In the genomic region with DNA sequence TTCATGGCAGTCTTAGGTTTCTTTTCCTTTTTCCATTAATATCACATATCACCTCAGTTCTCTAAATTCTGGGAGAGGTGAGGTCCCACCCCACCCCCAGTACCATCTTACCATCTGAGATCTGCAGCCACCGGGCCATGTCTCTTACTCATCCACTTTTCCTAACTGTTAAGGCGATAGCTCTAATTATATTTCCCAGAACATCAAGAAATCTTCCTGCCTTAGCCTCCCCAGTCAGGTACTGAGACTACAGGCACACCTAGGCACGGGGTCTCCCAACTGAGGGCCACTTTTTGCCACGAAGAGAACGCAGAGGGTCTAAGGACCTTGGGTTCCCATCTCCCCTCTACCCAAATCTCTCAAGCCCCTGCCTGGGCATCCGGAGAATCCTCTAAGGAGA, we compare ENCODE assay signal across 8 mouse cellular contexts. TPM values are rescaled to one million over a fixed set of nuclear protein-coding genes. Genes with fewer than 3 reads are reported as not detected.
A peak's percentile ranks its signal among the peaks of the same experiment; 100 is the strongest.
DNase-seq lines count a peak whose midpoint lies in the region; ATAC-seq and TF ChIP-seq lines count a peak whose summit lies in the region.

No protein-coding gene starts in this region.

- intact Hi-C loops in heart, postnatal 14 days (cut with DNase I): loop anchor here (10.0 kb wide), 1 partner anchor 101 kb away; no protein-coding TSS in a partner anchor

- H3K9ac ChIP-seq in ES-E14 (ENCODE audit: insufficient read depth, low read depth, low read length, poor library complexity, severe bottlenecking): peak overlapping the region; percentile 24; the same call in 1 of the 2 replicates
- 0 out of 2 replicates have a peak overlapping the region, but pooled peaks have one; percentile 74 for H3K9ac ChIP-seq in hindbrain, embryonic 13.5 days
- H3K9ac ChIP-seq in liver, embryonic 16.5 days (ENCODE audit: low read depth, low read length): peak overlapping the region; percentile 91

- peak overlapping the region; percentile 59 for H3K4me3 ChIP-seq in heart, embryonic 10.5 days
- peak overlapping the region in 1 of 2 experiments; percentile 27; a peak in 1 of 4 replicates for H3K4me3 ChIP-seq in ES-E14 (ENCODE audit: insufficient read depth in 1 of 2, low read depth in 1 of 2, low read length in 2 of 2, poor library complexity in 1 of 2, severe bottlenecking in 1 of 2)
- peak overlapping the region; percentile 43; the same call in 1 of the 2 replicates for H3K4me3 ChIP-seq in hindbrain, embryonic 13.5 days
- H3K4me3 ChIP-seq in liver, embryonic 16.5 days (ENCODE audit: low read depth, low read length): peak overlapping the region; percentile 85

- H3K4me1 ChIP-seq in heart, embryonic 10.5 days: peaks cover 32% of the 10 kb centered on the region
- H3K4me1 ChIP-seq in ES-E14 (ENCODE audit: control insufficient read depth in 2 of 2, insufficient read depth in 2 of 2, low read length in 2 of 2, poor library complexity in 1 of 2): peaks cover 0 to 8% of the 10 kb centered on the region in 2 experiments; a peak in 2 of 4 replicates
- peaks cover 12% of the 10 kb centered on the region for H3K4me1 ChIP-seq in hindbrain, embryonic 13.5 days (replicated peaks)
- H3K4me1 ChIP-seq in liver, embryonic 16.5 days (ENCODE audit: control insufficient read depth, low read depth, low read length): peaks cover 32% of the 10 kb centered on the region

- H3K27ac ChIP-seq in heart, embryonic 10.5 days: peak overlapping the region; percentile 72
- H3K27ac ChIP-seq in ES-E14 (ENCODE audit: insufficient read depth, low read depth, low read length, poor library complexity, severe bottlenecking): no peak overlapping the region
- no peak overlapping the region for H3K27ac ChIP-seq in hindbrain, embryonic 13.5 days
- H3K27ac ChIP-seq in liver, embryonic 16.5 days (ENCODE audit: low read length): peak overlapping the region; percentile 99

- H3K4me2 ChIP-seq in hindbrain, embryonic 13.5 days: peak overlapping the region; percentile 86
- peak overlapping the region; percentile 85 for H3K4me2 ChIP-seq in liver, embryonic 16.5 days (ENCODE audit: low read depth, low read length)

- 63% methylated on average over 6 of the region's 6 CpGs for WGBS in heart, embryonic 10.5 days
- WGBS in hindbrain, embryonic 13.5 days: 77% methylated on average over 6 of the region's 6 CpGs
- WGBS in liver, embryonic 16.5 days (ENCODE audit: insufficient replicate concordance): 17% methylated on average over 6 of the region's 6 CpGs

- ATAC-seq in hindbrain, embryonic 13.5 days (ENCODE audit: low FRiP score): no peak
- ATAC-seq in liver, embryonic 16.5 days (ENCODE audit: low read depth): peak; percentile 10; the same call in 1 of the 2 replicates

- in situ Hi-C loops in ES-E14 (cut with MboI; ENCODE audit: low sequenced_read_pairs in 2 of 2, unreplicated experiment in 2 of 2): no loop called here

- peaks cover 4% of the 10 kb centered on the region; the same call in 1 of the 2 replicates for H3K36me3 ChIP-seq in heart, embryonic 10.5 days
- no peaks in the 10 kb centered on the region for H3K36me3 ChIP-seq in ES-E14 (ENCODE audit: control insufficient read depth, insufficient read depth, low read length, poor library complexity, severe bottlenecking)
- no peaks in the 10 kb centered on the region; the same call in 1 of the 2 replicates for H3K36me3 ChIP-seq in hindbrain, embryonic 13.5 days
- peaks cover 7% of the 10 kb centered on the region for H3K36me3 ChIP-seq in liver, embryonic 16.5 days (ENCODE audit: control insufficient read depth, insufficient read depth)

- H3K27me3 ChIP-seq in heart, embryonic 10.5 days (ENCODE audit: insufficient read depth, poor library complexity, severe bottlenecking): no peaks in the 10 kb centered on the region
- peaks cover 11% of the 10 kb centered on the region; the same call in 1 of the 2 replicates for H3K27me3 ChIP-seq in hindbrain, embryonic 13.5 days
- no peaks in the 10 kb centered on the region for H3K27me3 ChIP-seq in liver, embryonic 16.5 days (ENCODE audit: control insufficient read depth, insufficient read depth, low read depth, low read length)

- DNase-seq in heart, embryonic 10.5 days (ENCODE audit: low spot score): no peak
- DNase-seq in heart, postnatal 14 days: no peak
- DNase-seq in ES-E14 (ENCODE audit: low read depth, low spot score): no peak
- DNase-seq in left cerebral cortex, adult 8-10 months (ENCODE audit: low spot score in 2 of 2): no peak
- no peak for DNase-seq in layer of hippocampus, postnatal 14 days (ENCODE audit: low spot score in 2 of 2)
- no peak for DNase-seq in left cerebral cortex, adult 9 months (ENCODE audit: low spot score in 2 of 2)

- no peaks in the 10 kb centered on the region for H3K9me3 ChIP-seq in heart, embryonic 10.5 days
- H3K9me3 ChIP-seq in ES-E14 (ENCODE audit: control insufficient read depth, insufficient read depth, low read depth, low read length): no peaks in the 10 kb centered on the region
- no peaks in the 10 kb centered on the region for H3K9me3 ChIP-seq in hindbrain, embryonic 13.5 days
- H3K9me3 ChIP-seq in liver, embryonic 16.5 days (replicated peaks; ENCODE audit: control insufficient read depth, low read length): no peaks in the 10 kb centered on the region

TF ChIP-seq in ES-E14, 5 proteins besides CTCF, POLR2A, EP300 and RAD21:
- TF ChIP-seq ZC3H11A (IDR thresholded peaks at IDR 0.05; ENCODE audit: borderline replicate concordance, low read depth, low read length) (no peak), HCFC1 (IDR thresholded peaks at IDR 0.05; ENCODE audit: borderline replicate concordance, insufficient read depth, low read length) (no peak), MAFK (IDR thresholded peaks at IDR 0.05; ENCODE audit: insufficient read depth, low read depth, low read length) (no peak), CHD2 (IDR thresholded peaks at IDR 0.05; ENCODE audit: low read depth, low read length) (no peak), ZNF384 (IDR thresholded peaks at IDR 0.05; ENCODE audit: low read depth, low read length) (no peak)
TF ChIP-seq in ES-E14: peak in this region for 0.

RNA-seq across cellular contexts. Expression of a gene that starts 0.6 kb away (rescaled TPM):
- 10.9 and 13.5 TPM in 2 replicates for polyA plus RNA-seq in heart, embryonic 10.5 days (2016; fragmentation: Nextera tagmentation; extraction: Ambion mirVana)
- total RNA-seq in heart, postnatal 14 days (2021): under 1 TPM; 0.68 to 0.86 TPM
- total RNA-seq in ES-E14 (2012; rRNA removed): 2.4 and 3.2 TPM in 2 replicates
- polyA plus RNA-seq in hindbrain, embryonic 13.5 days (2015; fragmentation: Nextera tagmentation; extraction: Ambion mirVana): 2.6 and 2.8 TPM in 2 replicates
- 60.8 and 63.3 TPM in 2 replicates for polyA plus RNA-seq in liver, embryonic 16.5 days (2015; fragmentation: Nextera tagmentation; extraction: Ambion mirVana)
- under 1 TPM; 0.66 to 0.89 (median 0.77) TPM for total RNA-seq in left cerebral cortex, adult 8-10 months (2022)
- under 1 TPM; 0.41 to 0.52 TPM for total RNA-seq in layer of hippocampus, postnatal 14 days (2021)

RNA-seq across cellular contexts. Expression of a gene that starts 30.4 kb away (rescaled TPM):
- polyA plus RNA-seq in heart, embryonic 10.5 days (2016; fragmentation: Nextera tagmentation; extraction: Ambion mirVana): 17.6 and 18.4 TPM in 2 replicates
- total RNA-seq in heart, postnatal 14 days (2021): 1 to 10 TPM; 8.1 to 9.0 TPM
- total RNA-seq in ES-E14 (2012; rRNA removed): 17.1 and 19.5 TPM in 2 replicates
- 15.5 and 16.8 TPM in 2 replicates for polyA plus RNA-seq in hindbrain, embryonic 13.5 days (2015; fragmentation: Nextera tagmentation; extraction: Ambion mirVana)
- polyA plus RNA-seq in liver, embryonic 16.5 days (2015; fragmentation: Nextera tagmentation; extraction: Ambion mirVana): 8.8 and 10.2 TPM in 2 replicates
- 10 to 100 TPM; 10.8 to 16.3 (median 13.0) TPM for total RNA-seq in left cerebral cortex, adult 8-10 months (2022)
- 10 to 100 TPM; 11.9 to 12.0 TPM for total RNA-seq in layer of hippocampus, postnatal 14 days (2021)

RNA-seq across cellular contexts. Expression of a gene that starts 32.1 kb away (rescaled TPM):
- polyA plus RNA-seq in heart, embryonic 10.5 days (2016; fragmentation: Nextera tagmentation; extraction: Ambion mirVana): 7.4 and 12.5 TPM in 2 replicates
- total RNA-seq in heart, postnatal 14 days (2021): 1 to 10 TPM; 2.8 to 2.9 TPM
- 4.1 and 5.7 TPM in 2 replicates for total RNA-seq in ES-E14 (2012; rRNA removed)
- polyA plus RNA-seq in hindbrain, embryonic 13.5 days (2015; fragmentation: Nextera tagmentation; extraction: Ambion mirVana): 38.3 and 38.8 TPM in 2 replicates
- 3.6 TPM in 2 replicates for polyA plus RNA-seq in liver, embryonic 16.5 days (2015; fragmentation: Nextera tagmentation; extraction: Ambion mirVana)
- 10 to 100 TPM; 31.7 to 41.8 (median 39.3) TPM for total RNA-seq in left cerebral cortex, adult 8-10 months (2022)
- 100 to 1,000 TPM; 106 to 107 TPM for total RNA-seq in layer of hippocampus, postnatal 14 days (2021)

RNA-seq across cellular contexts. Expression of a gene that starts 34.0 kb away (rescaled TPM):
- 29.6 and 30.7 TPM in 2 replicates for polyA plus RNA-seq in heart, embryonic 10.5 days (2016; fragmentation: Nextera tagmentation; extraction: Ambion mirVana)
- 10 to 100 TPM; 52.8 to 55.6 TPM for total RNA-seq in heart, postnatal 14 days (2021)
- 67.8 and 93.7 TPM in 2 replicates for total RNA-seq in ES-E14 (2012; rRNA removed)
- 41.4 and 42.7 TPM in 2 replicates for polyA plus RNA-seq in hindbrain, embryonic 13.5 days (2015; fragmentation: Nextera tagmentation; extraction: Ambion mirVana)
- 20.9 and 23.2 TPM in 2 replicates for polyA plus RNA-seq in liver, embryonic 16.5 days (2015; fragmentation: Nextera tagmentation; extraction: Ambion mirVana)
- 10 to 100 TPM; 51.3 to 64.0 (median 57.8) TPM for total RNA-seq in left cerebral cortex, adult 8-10 months (2022)
- 10 to 100 TPM; 43.2 to 49.6 TPM for total RNA-seq in layer of hippocampus, postnatal 14 days (2021)

RNA-seq across cellular contexts. Expression of a gene that starts 43.6 kb away (rescaled TPM):
- polyA plus RNA-seq in heart, embryonic 10.5 days (2016; fragmentation: Nextera tagmentation; extraction: Ambion mirVana): 6.7 and 8.8 TPM in 2 replicates
- total RNA-seq in heart, postnatal 14 days (2021): 10 to 100 TPM; 23.7 to 23.8 TPM
- total RNA-seq in ES-E14 (2012; rRNA removed): 16.8 and 22.4 TPM in 2 replicates
- 13.9 and 14.8 TPM in 2 replicates for polyA plus RNA-seq in hindbrain, embryonic 13.5 days (2015; fragmentation: Nextera tagmentation; extraction: Ambion mirVana)
- 3.8 TPM in 2 replicates for polyA plus RNA-seq in liver, embryonic 16.5 days (2015; fragmentation: Nextera tagmentation; extraction: Ambion mirVana)
- 10 to 100 TPM; 30.1 to 35.9 (median 33.0) TPM for total RNA-seq in left cerebral cortex, adult 8-10 months (2022)
- 10 to 100 TPM; 26.1 to 29.2 TPM for total RNA-seq in layer of hippocampus, postnatal 14 days (2021)

Comparison
In these comparisons a context has a peak if more than half of its experiments do, and no peak if none do; other contexts are left out.
1. H3K27ac ChIP-seq: peak in heart, embryonic 10.5 days (single experiment) and liver, embryonic 16.5 days (single experiment); none in ES-E14 (single experiment) and hindbrain, embryonic 13.5 days (single experiment).
2. H3K9ac ChIP-seq: peak in every context shown above with its lines; median percentile 91 in liver, embryonic 16.5 days; 74 in hindbrain, embryonic 13.5 days; 24 in ES-E14.